8 mouse cellular contexts compared by ENCODE assay signal in the genomic region with DNA sequence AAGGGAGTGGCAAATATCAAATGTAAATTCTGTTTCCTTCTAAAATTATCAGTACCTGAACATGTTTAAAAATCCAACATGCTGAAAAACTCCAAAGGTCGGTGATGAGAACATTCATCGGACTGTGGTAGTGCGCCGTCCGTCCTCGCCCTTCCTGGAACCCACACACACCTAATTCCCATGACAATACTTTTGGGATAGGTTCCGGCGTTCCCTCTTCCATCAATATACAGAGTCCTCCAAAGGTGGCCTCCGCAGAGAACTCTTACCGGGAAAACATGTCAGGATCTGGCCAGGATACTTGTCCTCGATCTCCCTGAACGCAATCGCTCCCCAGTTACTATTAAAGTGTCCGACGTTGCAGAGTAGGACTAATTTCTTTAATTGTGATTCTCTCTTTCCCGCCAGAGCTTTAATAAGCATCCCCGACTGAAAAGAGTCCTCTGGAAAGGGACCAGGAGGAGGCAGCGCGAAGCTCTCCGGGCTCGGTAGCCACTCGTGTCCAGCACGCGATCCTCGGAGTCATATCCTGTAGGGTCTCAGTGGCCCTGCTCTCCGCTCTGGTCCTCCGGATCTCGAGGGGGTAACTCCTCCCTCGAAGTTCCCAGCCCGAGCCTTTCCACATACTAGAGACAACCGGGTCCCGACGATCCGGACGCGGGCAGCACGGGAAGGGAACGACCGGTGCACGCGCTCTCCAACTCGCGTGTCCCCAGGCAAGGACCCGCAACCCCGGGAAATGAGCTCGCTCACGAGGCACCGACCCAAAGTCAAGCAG. TPM values are rescaled to one million over a fixed set of nuclear protein-coding genes. Genes with fewer than 3 reads are reported as not detected.
DNase-seq lines count a peak whose midpoint lies in the region; ATAC-seq lines count a peak whose summit lies in the region.

No protein-coding gene starts in this region.

- DNase-seq in gastrocnemius, postnatal 14 days, result peak; percentile 27
- no peak for DNase-seq in gastrocnemius, postnatal 25 days
- DNase-seq in A20 (ENCODE audit: low read depth, low spot score), result peak; percentile 33
- DNase-seq in thymus, postnatal 4 days, result no peak
- DNase-seq in gastrocnemius, postnatal 36 days, result no peak

- under 1% methylated on average over 48 of the region's 48 CpGs for WGBS in embryonic facial prominence, embryonic 12.5 days
- under 1% methylated on average over 48 of the region's 48 CpGs for WGBS in intestine, embryonic 16.5 days

- peak; percentile 58; the same call in 1 of the 2 replicates for ATAC-seq in embryonic facial prominence, embryonic 12.5 days (ENCODE audit: insufficient number of reproducible peaks, insufficient read depth, low FRiP score, low TSS enrichment)
- peak; percentile 83 for ATAC-seq in intestine, embryonic 16.5 days
- ATAC-seq in monocyte, adult 5-6 weeks (replicated peaks; ENCODE audit: insufficient number of reproducible peaks, low FRiP score, low TSS enrichment, poor library complexity, severe bottlenecking), result 0 out of 2 replicates have a peak, but pooled peaks have one; percentile 24

- H3K9me3 ChIP-seq in embryonic facial prominence, embryonic 12.5 days, result no peaks in the 10 kb centered on the region
- no peaks in the 10 kb centered on the region for H3K9me3 ChIP-seq in intestine, embryonic 16.5 days (ENCODE audit: control insufficient read depth, low read length)

- H3K27ac ChIP-seq in embryonic facial prominence, embryonic 12.5 days, result no peak overlapping the region
- H3K27ac ChIP-seq in intestine, embryonic 16.5 days (ENCODE audit: low read length), result peak overlapping the region; percentile 83

- peak overlapping the region; percentile 84 for H3K4me2 ChIP-seq in embryonic facial prominence, embryonic 12.5 days (replicated peaks)
- peak overlapping the region; percentile 80 for H3K4me2 ChIP-seq in intestine, embryonic 16.5 days (ENCODE audit: low read depth, low read length)

- intact Hi-C loops in gastrocnemius, postnatal 14 days (cut with DNase I; ENCODE audit: low total_unique reads), result no loop called here
- intact Hi-C loops in gastrocnemius, postnatal 36 days (cut with DNase I), result no loop called here

- H3K9ac ChIP-seq in embryonic facial prominence, embryonic 12.5 days, result peak overlapping the region; percentile 65
- peak overlapping the region; percentile 75 for H3K9ac ChIP-seq in intestine, embryonic 16.5 days (ENCODE audit: low read depth, low read length)

- H3K36me3 ChIP-seq in embryonic facial prominence, embryonic 12.5 days, result no peaks in the 10 kb centered on the region
- H3K36me3 ChIP-seq in intestine, embryonic 16.5 days (ENCODE audit: control insufficient read depth, insufficient read depth, low read length), result no peaks in the 10 kb centered on the region

- peaks cover 11% of the 10 kb centered on the region; the same call in 1 of the 2 replicates for H3K4me1 ChIP-seq in embryonic facial prominence, embryonic 12.5 days
- H3K4me1 ChIP-seq in intestine, embryonic 16.5 days (ENCODE audit: control insufficient read depth, insufficient read depth, low read length), result peaks cover 7% of the 10 kb centered on the region; the same call in 1 of the 2 replicates

- H3K4me3 ChIP-seq in embryonic facial prominence, embryonic 12.5 days, result peak overlapping the region; percentile 68
- H3K4me3 ChIP-seq in intestine, embryonic 16.5 days (ENCODE audit: low read length), result peak overlapping the region; percentile 66

- H3K27me3 ChIP-seq in embryonic facial prominence, embryonic 12.5 days, result 0 out of 2 replicates have a peak, but pooled peaks cover 2% of the 10 kb centered on the region
- no peaks in the 10 kb centered on the region for H3K27me3 ChIP-seq in intestine, embryonic 16.5 days (replicated peaks; ENCODE audit: control insufficient read depth, insufficient read depth, low read length)

RNA-seq across cellular contexts. Expression of a gene that starts 17.6 kb away (rescaled TPM):
- total RNA-seq in gastrocnemius, postnatal 14 days (2021), result 10 to 100 TPM; 24.7 to 26.3 TPM
- total RNA-seq in gastrocnemius, postnatal 25 days (2021), result 10 to 100 TPM; 21.2 to 28.4 TPM
- polyA plus RNA-seq in embryonic facial prominence, embryonic 12.5 days (2016; fragmentation: Nextera tagmentation; extraction: Ambion mirVana), result 85.6 and 85.8 TPM in 2 replicates
- 60.0 and 65.2 TPM in 2 replicates for polyA plus RNA-seq in intestine, embryonic 16.5 days (2015; fragmentation: Nextera tagmentation; extraction: Ambion mirVana)
- total RNA-seq in monocyte, adult 5-6 weeks (2017), result 148 to 191 TPM (median 165 TPM) in 3 replicates
- total RNA-seq in gastrocnemius, postnatal 36 days (2021), result 10 to 100 TPM; 20.3 to 31.9 TPM

RNA-seq across cellular contexts. Expression of a gene that starts 46.2 kb away (rescaled TPM):
- under 1 TPM; 0.22 to 0.25 TPM for total RNA-seq in gastrocnemius, postnatal 14 days (2021)
- under 1 TPM; 0.13 to 0.33 TPM for total RNA-seq in gastrocnemius, postnatal 25 days (2021)
- polyA plus RNA-seq in embryonic facial prominence, embryonic 12.5 days (2016; fragmentation: Nextera tagmentation; extraction: Ambion mirVana), result 1.3 and 1.6 TPM in 2 replicates
- polyA plus RNA-seq in intestine, embryonic 16.5 days (2015; fragmentation: Nextera tagmentation; extraction: Ambion mirVana), result 0.33 and 0.45 TPM in 2 replicates
- 1.4 TPM in 1 of 3 replicates, not detected in the others for total RNA-seq in monocyte, adult 5-6 weeks (2017)
- total RNA-seq in gastrocnemius, postnatal 36 days (2021), result under 1 TPM; 0.31 to 0.35 TPM

Comparison
In these comparisons a context has a peak if more than half of its experiments do, and no peak if none do; other contexts are left out.
1. DNase-seq: peak in gastrocnemius, postnatal 14 days (single experiment) and A20 (single experiment); none in gastrocnemius, postnatal 25 days (single experiment), thymus, postnatal 4 days (single experiment) and gastrocnemius, postnatal 36 days (0 of 2).
2. ATAC-seq: peak in every context shown above with its lines; median percentile 83 in intestine, embryonic 16.5 days; 58 in embryonic facial prominence, embryonic 12.5 days; 24 in monocyte, adult 5-6 weeks.